Mouse (Mus musculus): ENCODE measurements around the gene Epha3. TPM values are rescaled to one million over a fixed set of nuclear protein-coding genes. Genes with fewer than 3 reads are reported as not detected.

Gene Epha3
- 32.5 and 35.0 TPM in 2 replicates for polyA plus RNA-seq (2015; fragmentation: Nextera tagmentation; extraction: Ambion mirVana)

DNA sequence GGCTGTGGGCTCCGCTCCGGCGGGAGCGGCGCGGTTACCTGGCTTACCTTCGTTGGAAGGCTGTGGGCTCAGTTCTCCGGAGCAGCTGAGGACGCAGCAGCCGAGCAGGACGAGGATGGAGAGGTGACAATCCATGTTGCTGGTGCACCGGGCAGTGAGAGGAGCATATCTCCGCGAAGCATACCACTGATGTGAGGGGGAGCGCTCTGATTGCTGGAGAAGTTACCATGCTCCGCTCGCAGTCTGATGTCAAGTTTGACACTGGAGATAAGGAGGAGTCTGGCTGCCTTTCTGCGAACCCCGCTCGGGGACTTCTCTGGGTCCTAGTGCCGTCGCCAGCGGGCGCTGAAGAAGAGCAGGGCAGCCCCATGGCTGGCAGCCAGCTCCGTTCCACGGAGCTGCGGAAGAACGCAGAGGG is at the start of gene Epha3:
Gene Epha3, minus strand, starts transcription at position 263 of the 418 bp plus-strand sequence.
- H3K9ac ChIP-seq: peak within 1 kb of the TSS; percentile 56
- ATAC-seq (ENCODE audit: borderline replicate concordance, extremely low read depth, low FRiP score, low TSS enrichment): peak; percentile 91
- H3K4me1 ChIP-seq: peaks cover 3% of the 10 kb centered on the region; the same call in 1 of the 2 replicates
- peak within 1 kb of the TSS; percentile 57 for H3K27ac ChIP-seq
- peaks cover 7% of the 10 kb centered on the region; the same call in 1 of the 2 replicates for H3K27me3 ChIP-seq
- peak within 1 kb of the TSS; percentile 69 for H3K4me3 ChIP-seq
- H3K36me3 ChIP-seq: no peaks in the 10 kb centered on the region
- peak within 1 kb of the TSS; percentile 84 for H3K4me2 ChIP-seq
- no peaks in the 10 kb centered on the region for H3K9me3 ChIP-seq
- WGBS: 0% methylated on average over 28 of the region's 28 CpGs

- Histone ChIP-seq H3K4me1 (no peaks in the 10 kb centered on the region), H3K9me3 (no peaks in the 10 kb centered on the region), H3K27ac (no peak overlapping the region), H3K9ac (no peak overlapping the region), H3K4me2 (peak overlapping the region; percentile 35), H3K36me3 (no peaks in the 10 kb centered on the region), H3K4me3 (no peak overlapping the region), H3K27me3 (no peaks in the 10 kb centered on the region)
- 14% methylated on average over 13 of the region's 13 CpGs for WGBS
- ATAC-seq (ENCODE audit: borderline replicate concordance, extremely low read depth, low FRiP score, low TSS enrichment): no peak
Observed at GRCm38 (mm10) chr16:63903425-63903824, 39.5 kb upstream of the Epha3 start.

GRCm38 (mm10) chr16:63881190-63881589 is 17.2 kb upstream of the Epha3 start:
- Histone ChIP-seq H3K9ac (no peak overlapping the region), H3K36me3 (no peaks in the 10 kb centered on the region), H3K27me3 (no peaks in the 10 kb centered on the region), H3K4me2 (no peak overlapping the region), H3K9me3 (no peaks in the 10 kb centered on the region), H3K27ac (no peak overlapping the region), H3K4me1 (no peaks in the 10 kb centered on the region), H3K4me3 (no peak overlapping the region)
- 96% methylated on average over 1 of the region's 1 CpGs for WGBS
- no peak for ATAC-seq (ENCODE audit: borderline replicate concordance, extremely low read depth, low FRiP score, low TSS enrichment)

DNA sequence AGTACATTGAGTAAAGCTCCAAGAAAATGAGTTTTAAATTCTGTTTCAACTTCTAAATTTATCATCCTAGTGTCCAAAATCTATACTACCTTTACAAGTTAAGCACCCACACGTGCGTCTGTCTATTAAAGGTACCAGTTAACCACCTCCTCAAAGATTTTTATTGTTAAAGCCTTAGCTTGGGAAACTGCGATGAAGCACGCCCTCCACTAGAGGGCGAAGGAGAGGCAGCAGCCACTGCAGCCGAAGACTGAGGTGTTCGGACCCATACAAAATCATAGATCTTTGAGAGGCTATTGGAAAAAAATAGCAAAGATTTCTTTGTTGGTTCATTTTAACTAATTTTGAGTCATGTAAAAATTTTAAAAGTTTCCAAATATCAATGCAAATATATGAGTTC is 8.3 kb upstream of the Epha3 start:
- H3K4me3 ChIP-seq: no peak overlapping the region
- H3K36me3 ChIP-seq: no peaks in the 10 kb centered on the region
- ATAC-seq (ENCODE audit: borderline replicate concordance, extremely low read depth, low FRiP score, low TSS enrichment): no peak
- no peak overlapping the region for H3K4me2 ChIP-seq
- H3K27me3 ChIP-seq: no peaks in the 10 kb centered on the region
- no peak overlapping the region for H3K9ac ChIP-seq
- H3K4me1 ChIP-seq: no peaks in the 10 kb centered on the region
- no peaks in the 10 kb centered on the region for H3K9me3 ChIP-seq
- WGBS: 10% methylated on average over 7 of the region's 7 CpGs
- no peak overlapping the region for H3K27ac ChIP-seq

- Histone ChIP-seq H3K9me3 (no peaks in the 10 kb centered on the region), H3K27ac (no peak overlapping the region), H3K4me3 (peak overlapping the region; percentile 69), H3K4me2 (peak overlapping the region; percentile 84), H3K9ac (0 out of 2 replicates have a peak overlapping the region, but pooled peaks have one; percentile 56), H3K27me3 (peaks cover 7% of the 10 kb centered on the region; the same call in 1 of the 2 replicates), H3K36me3 (no peaks in the 10 kb centered on the region), H3K4me1 (peaks cover 3% of the 10 kb centered on the region; the same call in 1 of the 2 replicates)
- WGBS: 22% methylated on average over 7 of the region's 7 CpGs
- no peak for ATAC-seq (ENCODE audit: borderline replicate concordance, extremely low read depth, low FRiP score, low TSS enrichment)
Observed at GRCm38 (mm10) chr16:63864463-63864976, 545 bp upstream of the Epha3 start.

DNA sequence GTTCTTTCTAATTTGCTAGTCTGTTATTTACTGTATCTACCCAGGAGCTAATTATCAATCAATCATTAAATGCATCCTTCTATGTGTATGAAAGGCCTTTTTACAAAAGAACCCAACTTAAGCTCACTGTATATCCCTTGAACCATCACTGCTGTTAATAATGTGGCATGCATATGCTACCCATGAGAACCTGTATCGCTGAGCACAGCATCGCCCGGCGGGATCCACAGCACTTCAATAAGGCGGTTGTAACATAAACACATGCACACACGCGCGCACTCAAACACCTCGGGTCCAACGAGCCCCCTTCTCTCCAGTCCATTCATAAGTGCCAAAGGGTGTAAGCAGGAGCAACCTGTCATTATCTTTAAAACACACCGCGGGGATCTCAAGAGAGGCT is 794 bp downstream of the Epha3 start:
- no peaks in the 10 kb centered on the region for H3K36me3 ChIP-seq
- no peak overlapping the region for H3K27ac ChIP-seq
- peak overlapping the region; percentile 84 for H3K4me2 ChIP-seq
- H3K27me3 ChIP-seq: peaks cover 7% of the 10 kb centered on the region; the same call in 1 of the 2 replicates
- H3K9me3 ChIP-seq: no peaks in the 10 kb centered on the region
- H3K4me3 ChIP-seq: peak overlapping the region; percentile 69
- ATAC-seq (ENCODE audit: borderline replicate concordance, extremely low read depth, low FRiP score, low TSS enrichment): no peak
- peaks cover 3% of the 10 kb centered on the region; the same call in 1 of the 2 replicates for H3K4me1 ChIP-seq
- H3K9ac ChIP-seq: peak overlapping the region; percentile 56
- under 1% methylated on average over 12 of the region's 12 CpGs for WGBS

GRCm38 (mm10) chr16:63857561-63857960 is 6.4 kb downstream of the Epha3 start:
- H3K36me3 ChIP-seq: no peaks in the 10 kb centered on the region
- H3K27ac ChIP-seq: peak overlapping the region; percentile 84
- H3K27me3 ChIP-seq: no peaks in the 10 kb centered on the region
- H3K4me1 ChIP-seq: peaks cover 10% of the 10 kb centered on the region; the same call in 1 of the 2 replicates
- peak overlapping the region; percentile 88 for H3K4me2 ChIP-seq
- H3K9me3 ChIP-seq: no peaks in the 10 kb centered on the region
- peak; percentile 16; the same call in 1 of the 2 replicates for ATAC-seq (ENCODE audit: borderline replicate concordance, extremely low read depth, low FRiP score, low TSS enrichment)
- peak overlapping the region; percentile 65 for H3K4me3 ChIP-seq
- H3K9ac ChIP-seq: peak overlapping the region; percentile 69
- 0% methylated on average over 11 of the region's 11 CpGs for WGBS

GRCm38 (mm10) chr16:63856658-63857552 is 7.1 kb downstream of the Epha3 start:
- Histone ChIP-seq H3K4me1 (peaks cover 10% of the 10 kb centered on the region; the same call in 1 of the 2 replicates), H3K27ac (peak overlapping the region; percentile 84), H3K9ac (peak overlapping the region; percentile 69), H3K4me3 (peak overlapping the region; percentile 65), H3K36me3 (no peaks in the 10 kb centered on the region), H3K9me3 (no peaks in the 10 kb centered on the region), H3K27me3 (no peaks in the 10 kb centered on the region), H3K4me2 (peak overlapping the region; percentile 88)
- 4% methylated on average over 33 of the region's 33 CpGs for WGBS
- peak; percentile 93 for ATAC-seq (ENCODE audit: borderline replicate concordance, extremely low read depth, low FRiP score, low TSS enrichment)

GRCm38 (mm10) chr16:63850297-63850696 is 13.7 kb downstream of the Epha3 start:
- Histone ChIP-seq H3K9ac (no peak overlapping the region), H3K36me3 (no peaks in the 10 kb centered on the region), H3K4me3 (no peak overlapping the region), H3K4me2 (no peak overlapping the region), H3K9me3 (no peaks in the 10 kb centered on the region), H3K4me1 (no peaks in the 10 kb centered on the region), H3K27me3 (no peaks in the 10 kb centered on the region), H3K27ac (no peak overlapping the region)
- ATAC-seq (ENCODE audit: borderline replicate concordance, extremely low read depth, low FRiP score, low TSS enrichment): no peak
- WGBS: 84% methylated on average over 3 of the region's 3 CpGs

- no peak for ATAC-seq (ENCODE audit: borderline replicate concordance, extremely low read depth, low FRiP score, low TSS enrichment)
- WGBS: 74% methylated on average over 2 of the region's 2 CpGs
- H3K4me3 ChIP-seq: no peak overlapping the region
- no peak overlapping the region for H3K27ac ChIP-seq
- no peaks in the 10 kb centered on the region for H3K27me3 ChIP-seq
- H3K9ac ChIP-seq: no peak overlapping the region
- no peak overlapping the region for H3K4me2 ChIP-seq
- H3K9me3 ChIP-seq: no peaks in the 10 kb centered on the region
- no peaks in the 10 kb centered on the region for H3K4me1 ChIP-seq
- no peaks in the 10 kb centered on the region for H3K36me3 ChIP-seq
Observed at GRCm38 (mm10) chr16:63842911-63843310, 21.1 kb downstream of the Epha3 start.

DNA sequence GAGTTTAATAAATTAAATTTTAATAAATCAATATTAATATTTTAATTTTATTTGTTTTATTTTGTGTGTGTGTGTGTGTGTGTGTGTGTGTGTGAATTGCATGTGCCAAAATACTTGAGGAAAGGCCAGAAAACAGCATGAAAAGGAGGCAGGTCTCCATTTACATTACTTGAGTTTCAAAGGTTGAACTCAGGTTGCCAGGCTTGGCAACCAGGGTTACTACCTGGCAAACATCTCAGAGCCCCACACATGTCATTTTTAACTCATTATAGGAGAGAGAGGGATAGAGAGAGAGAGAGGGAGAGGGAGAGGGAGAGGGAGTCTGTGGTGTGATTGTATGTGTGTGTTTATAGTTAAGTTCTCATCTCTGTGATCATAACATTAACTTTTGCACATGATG is 26.5 kb downstream of the Epha3 start:
- no peaks in the 10 kb centered on the region for H3K36me3 ChIP-seq
- ATAC-seq (ENCODE audit: borderline replicate concordance, extremely low read depth, low FRiP score, low TSS enrichment): no peak
- no peak overlapping the region for H3K4me2 ChIP-seq
- H3K9me3 ChIP-seq: no peaks in the 10 kb centered on the region
- H3K27me3 ChIP-seq: no peaks in the 10 kb centered on the region
- H3K4me3 ChIP-seq: no peak overlapping the region
- no peaks in the 10 kb centered on the region for H3K4me1 ChIP-seq
- no peak overlapping the region for H3K9ac ChIP-seq
- no peak overlapping the region for H3K27ac ChIP-seq

GRCm38 (mm10) chr16:63821164-63821563 is 42.8 kb downstream of the Epha3 start:
- Histone ChIP-seq H3K4me3 (no peak overlapping the region), H3K4me1 (no peaks in the 10 kb centered on the region), H3K27me3 (no peaks in the 10 kb centered on the region), H3K4me2 (no peak overlapping the region), H3K27ac (no peak overlapping the region), H3K36me3 (no peaks in the 10 kb centered on the region), H3K9me3 (no peaks in the 10 kb centered on the region), H3K9ac (no peak overlapping the region)
- 42% methylated on average over 2 of the region's 2 CpGs for WGBS
- ATAC-seq (ENCODE audit: borderline replicate concordance, extremely low read depth, low FRiP score, low TSS enrichment): no peak

All from lung, embryonic 15.5 days (tissue).